Mouse (Mus musculus) lung, adult 2 months (tissue): Measurements from ENCODE around the gene Tsc22d3.

Experiments
- CTCF ChIP-seq: fragments of 200-500 bp; IDR thresholded peaks from 2 replicates; pipeline ENCODE4 v1.5.1; 2011; ENCODE audit warnings: mild to moderate bottlenecking, low read length, control low read depth; ENCODE audit not compliant: insufficient read depth
- POLR2A ChIP-seq: fragments of 200-500 bp; IDR thresholded peaks from 2 replicates; pipeline ENCODE4 v1.6.1; 2011; ENCODE audit warnings: low read depth, mild to moderate bottlenecking, control low read depth, low read length, borderline replicate concordance; ENCODE audit errors: extremely low read depth

- TF ChIP-seq POLR2A: no peak
- no peak for TF ChIP-seq CTCF
Observed at GRCm38 (mm10) chrX:140530632-140531031, 69.8 kb downstream of the Tsc22d3 start.
